Mouse (Mus musculus) layer of hippocampus, postnatal 10 days (tissue): Measurements from ENCODE around the gene Itprip. TPM values are rescaled to one million over a fixed set of nuclear protein-coding genes. Genes with fewer than 3 reads are reported as not detected.
A peak's percentile ranks its signal among the peaks of the same experiment; 100 is the strongest.

Source experiments
- DNase-seq, 2 experiments: peaks; one replicate each; pipeline ENCODE4 v3.0.0; 2021; ENCODE audit warnings: low spot score in 2 of 2
- total RNA-seq, 2 experiments: library from RNA; stranded (reverse); gene quantifications; 2 replicates each; pipeline ENCODE4 v1.2.3; 2021

Itprip gene
- total RNA-seq, 2 experiments from 2014 or later: 2.5 to 2.6 TPM

DNA sequence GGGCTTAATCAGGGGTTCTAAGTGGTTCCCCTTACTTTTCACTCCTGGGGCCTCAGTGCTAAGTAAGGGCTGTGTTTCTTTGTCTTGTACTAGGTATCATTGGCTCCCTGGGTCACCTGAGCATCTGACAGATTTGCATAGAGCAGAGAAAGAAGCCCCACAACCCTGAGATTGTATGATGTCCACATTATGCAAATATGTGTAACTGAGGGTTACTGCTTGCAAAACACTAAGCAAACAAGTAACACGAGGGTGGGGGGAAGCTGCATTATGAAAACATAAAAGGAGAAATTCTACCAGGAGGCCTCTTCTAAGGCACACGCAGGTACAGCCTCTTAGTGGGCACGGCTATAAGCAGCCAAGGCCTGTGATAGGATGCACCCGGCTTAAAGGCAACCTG, 3.8 kb downstream of the Itprip start:
- no peak for DNase-seq

DNA sequence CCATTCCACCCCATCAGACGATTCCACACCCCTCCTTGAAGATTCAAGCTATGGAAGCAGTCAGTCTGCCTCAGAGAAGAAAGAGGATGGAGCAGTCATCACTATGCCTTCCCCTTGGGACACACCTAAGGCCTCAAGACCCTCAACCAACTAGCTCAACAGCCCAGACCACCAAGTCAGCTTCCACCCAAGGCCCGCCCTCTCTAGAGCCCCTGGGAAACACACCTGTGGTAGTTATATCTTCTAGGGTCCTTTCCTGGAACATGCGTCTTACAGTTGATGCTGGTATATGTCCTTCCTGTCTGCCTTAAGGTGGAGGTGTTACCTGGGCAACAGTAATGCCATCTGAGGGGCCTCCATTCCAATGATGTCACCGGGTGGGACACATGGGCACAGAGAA, 4.9 kb downstream of the Itprip start:
- no peak for DNase-seq

DNA sequence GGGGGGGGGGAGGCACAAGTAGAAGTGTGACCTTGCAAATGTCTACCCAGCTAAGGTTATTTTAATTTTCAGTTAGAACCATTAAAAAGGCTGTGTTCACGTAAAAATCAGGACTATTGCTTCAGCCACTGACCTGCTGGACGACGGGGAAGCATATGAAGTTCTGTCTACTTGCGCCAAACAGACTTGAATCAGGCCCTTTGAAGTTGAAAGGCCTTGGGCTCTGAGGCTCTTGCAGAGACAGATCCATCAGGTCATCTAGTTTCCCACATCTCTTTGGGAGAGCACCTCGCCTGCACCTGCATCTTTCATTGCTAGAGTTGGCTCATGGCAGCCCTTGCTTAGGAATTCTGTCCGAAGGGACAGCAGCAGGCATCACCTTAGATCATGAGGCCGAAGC, 5.8 kb downstream of the Itprip start:
- DNase-seq: no peak

DNA sequence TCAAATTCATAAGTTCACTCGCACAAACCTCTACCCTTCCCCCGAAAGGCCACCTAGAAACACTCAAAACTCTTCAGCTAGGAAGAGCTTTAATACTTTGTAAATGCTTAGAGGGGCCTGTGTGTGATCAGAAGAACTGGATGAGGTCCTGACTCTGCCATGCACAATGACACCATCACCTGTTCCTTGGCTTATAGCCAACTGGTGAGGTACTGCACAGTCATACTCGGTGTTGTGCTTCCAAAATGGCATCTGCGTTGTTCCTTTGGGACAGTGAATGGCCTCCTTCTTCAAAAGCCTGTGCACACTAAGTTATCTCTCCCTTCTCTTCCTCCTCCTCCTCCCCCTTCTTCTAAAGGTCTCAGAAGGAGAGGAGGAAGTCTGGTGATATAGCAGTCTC, 8.3 kb downstream of the Itprip start:
- DNase-seq: no peak

DNA sequence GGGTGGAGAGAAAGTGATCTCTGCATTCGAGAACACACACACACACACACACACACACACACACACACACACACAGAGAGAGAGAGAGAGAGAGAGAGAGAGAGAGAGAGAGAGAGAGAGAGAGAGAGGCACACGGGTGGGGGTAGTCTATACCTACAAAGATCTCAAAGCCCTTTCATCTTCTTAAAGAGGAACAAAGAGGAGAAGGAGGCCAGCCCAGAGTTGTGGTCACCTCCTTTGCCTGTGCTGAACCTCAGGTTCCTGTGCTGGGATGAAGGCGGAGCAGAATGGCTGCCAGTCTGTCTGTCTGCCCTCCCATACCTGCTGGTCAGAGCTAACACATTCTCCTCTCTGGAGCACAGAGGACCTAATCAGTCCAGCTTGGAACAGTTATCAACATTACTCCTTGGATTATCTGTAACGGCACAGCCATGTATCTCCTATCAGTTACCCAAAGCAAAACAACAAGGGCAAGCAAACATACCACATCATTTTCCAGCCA, 8.9 kb downstream of the Itprip start:
- no peak for DNase-seq

DNA sequence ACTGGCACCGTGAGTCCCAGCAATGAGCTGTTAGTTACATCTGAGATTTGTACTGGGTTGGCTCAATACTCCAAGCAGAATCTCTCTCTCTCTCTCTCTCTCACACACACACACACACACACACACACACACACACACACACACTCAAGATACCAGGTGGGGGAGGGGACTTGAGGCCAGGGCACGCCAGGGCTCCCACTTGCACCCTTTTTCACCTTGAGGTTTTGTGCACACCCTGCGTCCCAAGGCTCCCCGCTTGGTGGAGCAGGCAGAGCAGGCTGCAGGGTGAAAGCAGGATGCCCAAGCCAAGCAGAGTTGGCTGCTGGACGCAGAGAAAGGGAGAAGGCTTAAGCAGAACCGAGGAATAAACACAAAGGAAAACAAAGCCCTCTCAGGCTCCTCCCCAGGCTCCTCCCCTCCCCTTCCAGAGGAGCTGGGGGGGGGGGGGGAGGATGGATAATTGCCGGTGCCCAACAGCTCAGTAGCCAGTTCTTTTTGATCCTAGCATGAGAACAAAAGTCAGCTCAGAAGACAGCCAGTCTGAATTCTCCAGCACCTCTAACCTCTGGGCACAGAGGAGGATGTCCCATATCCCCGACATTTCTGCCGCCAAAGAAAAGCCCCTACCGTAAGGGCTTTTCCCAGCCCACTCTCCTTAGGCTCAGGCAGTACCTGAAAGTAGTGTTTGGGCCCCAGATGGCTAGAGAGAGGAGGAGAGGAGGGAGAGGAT, 9.5 kb downstream of the Itprip start:
- DNase-seq: no peak

DNA sequence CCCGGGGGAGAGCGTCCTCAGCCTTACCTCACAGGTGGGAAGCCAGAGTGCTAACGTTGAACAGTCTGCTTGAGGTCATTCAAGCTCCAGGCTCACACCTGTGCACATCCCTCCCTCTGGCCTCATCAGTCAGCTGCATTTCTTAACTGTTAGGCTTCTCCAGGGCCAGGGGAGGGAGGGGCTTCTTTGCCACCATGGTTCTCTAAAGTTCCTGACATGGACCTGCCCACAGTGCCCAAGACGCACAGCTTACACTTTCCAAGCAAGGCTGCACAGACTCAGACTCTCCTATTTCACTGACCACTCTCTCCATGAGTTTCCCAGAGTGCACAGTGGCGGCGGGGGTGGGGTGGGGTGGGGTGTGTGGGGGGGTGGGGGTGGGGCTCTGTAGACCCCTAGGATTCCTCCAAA, 10.1 kb downstream of the Itprip start:
- DNase-seq: no peak

DNA sequence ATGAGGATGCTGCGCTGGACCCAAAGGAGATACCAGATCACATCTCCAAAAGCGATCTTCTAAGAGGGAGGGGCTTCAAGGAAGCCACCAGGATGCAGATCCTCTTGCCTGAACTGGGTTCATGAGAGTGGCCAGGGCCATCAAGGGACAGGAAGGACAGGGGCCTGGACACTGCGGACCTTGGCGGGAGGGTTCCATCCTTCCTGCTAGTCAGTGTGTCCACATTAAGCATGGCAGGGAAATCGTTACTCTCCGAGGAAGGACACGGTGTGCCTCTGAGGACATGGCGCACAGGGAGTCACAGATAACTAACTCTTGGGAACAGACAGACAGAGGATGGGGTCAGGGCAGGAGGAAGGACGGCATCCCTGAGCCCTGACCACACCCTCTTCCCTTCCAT, 11.5 kb downstream of the Itprip start:
- no peak for DNase-seq

DNA sequence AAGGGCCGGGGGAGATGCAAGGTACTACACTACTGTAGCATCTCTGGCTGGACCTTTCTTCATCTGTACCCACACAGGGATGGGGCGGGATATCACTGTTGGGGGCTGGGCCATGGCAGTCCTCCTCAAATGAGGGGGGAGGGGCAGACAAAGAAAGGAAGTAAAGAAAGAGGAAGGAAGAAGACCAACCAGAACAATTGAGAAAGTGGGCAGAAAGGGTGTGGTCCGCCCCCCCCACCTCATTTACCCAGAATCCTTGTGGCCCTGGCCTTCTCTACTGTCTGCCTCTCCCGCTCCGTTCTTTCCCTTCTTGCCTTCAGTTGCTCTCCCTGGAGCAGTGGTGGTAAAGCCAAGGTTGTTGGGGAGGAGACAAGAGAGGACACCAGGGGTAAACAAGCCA, 13.5 kb downstream of the Itprip start:
- no peak for DNase-seq

DNA sequence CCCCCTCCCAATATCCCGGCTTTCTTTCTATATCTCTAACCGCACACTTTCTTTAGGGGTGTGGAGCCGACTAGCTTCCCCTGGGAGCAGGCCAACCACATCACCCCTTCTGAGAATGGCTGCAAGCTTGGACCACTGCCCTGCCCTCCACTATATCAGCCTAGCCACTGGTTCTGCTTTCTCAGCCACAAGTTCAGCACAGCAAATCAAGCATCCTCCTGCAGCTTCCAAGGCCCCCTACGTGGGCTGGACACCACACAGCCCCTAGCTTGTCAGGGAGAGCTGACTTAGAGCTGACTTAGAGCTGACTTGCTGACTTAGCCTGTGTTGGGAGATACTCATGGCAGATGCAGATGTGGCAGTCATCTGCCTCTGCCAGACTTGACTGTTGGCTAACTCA, 14.0 kb downstream of the Itprip start:
- no peak for DNase-seq

DNA sequence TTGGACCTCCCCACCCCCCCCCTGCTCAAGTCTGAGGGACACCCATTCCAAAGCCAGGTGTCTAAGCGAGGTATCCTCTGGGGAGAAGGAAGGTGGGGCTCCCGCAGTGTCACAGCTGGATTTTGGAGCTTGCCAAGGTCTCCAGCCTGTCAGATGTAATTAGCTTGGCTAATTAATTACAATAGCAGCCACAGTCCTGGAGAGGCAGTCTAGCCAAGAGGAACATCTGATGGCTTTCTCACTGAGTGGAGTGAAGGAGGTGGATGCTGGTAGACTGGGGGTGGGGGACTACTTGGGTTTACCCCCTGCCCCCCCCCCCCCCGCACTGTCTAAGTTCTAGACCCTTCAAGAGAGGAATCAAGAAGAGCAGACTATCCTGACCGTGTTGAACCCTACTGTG, 15.4 kb downstream of the Itprip start:
- DNase-seq: no peak

DNA sequence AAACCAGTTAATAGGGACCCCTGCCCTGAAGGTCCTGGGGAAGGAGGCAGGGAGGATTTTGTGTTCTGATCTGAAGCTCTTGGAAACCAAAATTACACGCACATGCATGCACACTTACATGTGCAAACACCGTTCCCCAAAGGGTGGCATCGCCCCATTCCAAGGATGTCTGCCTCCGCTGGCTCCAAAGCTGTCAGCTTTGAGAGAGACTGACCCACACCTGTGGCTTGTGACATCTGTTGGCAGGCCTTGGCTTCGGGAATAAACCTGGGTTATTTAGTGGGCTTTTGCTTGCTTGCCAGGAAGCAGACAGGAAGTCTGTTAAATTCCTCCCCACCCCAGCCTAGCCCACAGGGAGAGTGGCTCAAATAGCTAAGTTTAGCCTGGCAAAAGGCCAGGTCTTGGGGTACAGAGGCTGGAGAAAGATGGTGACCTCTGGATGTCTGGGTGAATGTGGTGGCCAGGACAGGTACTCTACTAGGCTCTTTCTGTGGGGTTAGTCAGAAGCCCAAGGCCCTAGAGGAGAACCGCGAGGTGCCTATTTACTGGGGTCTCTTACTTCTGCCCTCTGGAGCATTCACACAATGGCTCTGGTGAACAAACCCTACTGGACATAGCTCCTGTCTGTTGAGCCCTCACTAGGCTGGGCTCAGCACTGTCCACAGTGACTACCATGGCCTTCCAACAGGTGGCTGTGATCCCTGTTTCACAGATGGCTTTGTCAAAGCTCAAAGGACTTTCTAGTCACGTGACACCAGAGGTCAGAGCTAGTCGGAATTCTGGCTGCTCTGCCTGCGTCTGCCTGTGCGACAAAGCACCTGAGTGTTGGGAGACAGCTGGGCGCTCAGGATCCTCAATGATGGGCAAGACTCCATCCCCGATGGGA, 16.5 kb downstream of the Itprip start:
- no peak for DNase-seq

DNA sequence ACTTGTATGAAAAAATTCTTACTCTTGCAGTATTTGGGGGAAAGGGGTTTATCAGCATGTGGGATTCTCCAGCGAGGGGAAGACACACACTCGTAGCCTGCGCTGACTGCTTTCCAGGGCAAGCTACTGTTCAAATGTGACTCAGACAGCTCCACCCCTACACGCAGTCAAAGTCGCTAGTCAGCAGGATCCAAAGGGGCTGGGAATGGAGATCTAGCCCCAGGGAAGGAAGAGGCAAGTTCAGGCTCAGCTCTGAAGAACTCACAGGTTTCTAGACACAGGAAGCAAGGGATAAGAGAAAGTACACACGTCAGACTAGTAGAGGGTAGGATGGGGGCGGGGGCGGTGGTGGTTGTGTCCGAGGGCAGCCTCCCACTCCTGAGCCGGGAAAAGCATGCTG, 18.5 kb downstream of the Itprip start:
- no peak for DNase-seq

DNA sequence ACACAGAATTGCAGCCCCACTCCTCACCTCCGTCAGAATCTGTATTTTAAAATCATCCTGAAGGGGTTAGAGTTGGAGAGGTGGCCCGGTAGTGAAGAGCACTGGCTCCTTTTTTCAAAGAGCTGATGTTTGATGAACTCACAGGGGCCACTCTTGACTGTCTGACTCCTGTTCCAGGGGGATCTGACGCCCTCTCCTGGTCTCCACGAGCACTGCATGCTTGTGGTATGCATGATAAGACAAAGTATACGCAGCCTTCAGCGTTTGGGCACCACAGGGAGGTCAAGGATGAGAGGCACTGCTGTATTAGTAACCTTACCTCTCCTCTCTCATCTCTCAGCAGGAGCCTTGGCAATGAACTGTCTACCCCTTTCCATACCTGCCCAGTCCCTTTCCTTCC, 19.1 kb downstream of the Itprip start:
- DNase-seq: no peak

DNA sequence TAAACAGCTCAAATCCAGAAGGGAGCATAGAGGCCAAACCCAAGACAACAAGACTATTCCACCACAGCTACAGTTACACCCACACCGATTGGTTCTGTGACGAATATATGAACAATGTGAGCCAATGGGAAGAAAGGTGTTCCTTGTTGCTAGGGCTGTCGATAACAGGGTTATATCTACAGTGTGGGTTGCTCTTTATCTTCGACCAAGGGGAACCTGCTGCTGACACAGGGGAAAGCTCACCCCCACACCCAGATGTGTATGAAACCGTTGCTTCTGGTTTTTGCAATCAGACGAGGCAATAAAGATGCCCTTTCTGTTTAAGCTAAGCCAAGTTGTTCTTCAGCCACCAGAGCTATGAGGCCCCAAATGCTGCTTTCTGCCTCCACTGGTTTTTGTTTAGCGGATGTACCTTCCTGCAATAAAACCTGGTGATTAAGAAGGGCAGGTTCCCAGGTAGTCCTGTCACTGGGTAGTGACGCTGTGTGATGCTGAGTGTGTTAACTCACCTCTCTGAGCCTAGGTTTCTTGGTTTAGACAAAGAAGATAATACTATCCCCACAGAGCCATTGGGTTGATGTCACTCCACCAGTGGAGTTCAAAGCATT, 20.5 kb downstream of the Itprip start:
- no peak for DNase-seq

DNA sequence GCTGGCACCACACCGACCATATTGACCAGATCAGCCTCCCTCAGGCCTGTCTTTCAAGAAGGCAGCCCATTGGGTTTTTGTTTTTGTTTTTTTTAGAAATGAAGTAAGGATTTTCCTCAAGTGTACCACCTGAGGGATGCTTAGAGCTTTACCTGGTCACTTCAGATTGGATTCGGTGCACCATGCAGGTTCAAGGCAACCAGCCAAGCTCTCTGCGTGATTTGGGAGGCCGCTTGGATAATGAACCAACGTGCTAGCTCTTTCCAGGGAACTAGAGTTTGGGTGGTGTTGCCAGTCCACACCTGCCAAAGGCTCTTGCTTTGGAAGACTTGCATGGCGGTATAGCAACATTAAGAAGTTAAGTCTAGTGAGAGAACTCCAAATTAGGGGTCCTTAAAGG, 26.0 kb downstream of the Itprip start:
- no peak for DNase-seq

DNA sequence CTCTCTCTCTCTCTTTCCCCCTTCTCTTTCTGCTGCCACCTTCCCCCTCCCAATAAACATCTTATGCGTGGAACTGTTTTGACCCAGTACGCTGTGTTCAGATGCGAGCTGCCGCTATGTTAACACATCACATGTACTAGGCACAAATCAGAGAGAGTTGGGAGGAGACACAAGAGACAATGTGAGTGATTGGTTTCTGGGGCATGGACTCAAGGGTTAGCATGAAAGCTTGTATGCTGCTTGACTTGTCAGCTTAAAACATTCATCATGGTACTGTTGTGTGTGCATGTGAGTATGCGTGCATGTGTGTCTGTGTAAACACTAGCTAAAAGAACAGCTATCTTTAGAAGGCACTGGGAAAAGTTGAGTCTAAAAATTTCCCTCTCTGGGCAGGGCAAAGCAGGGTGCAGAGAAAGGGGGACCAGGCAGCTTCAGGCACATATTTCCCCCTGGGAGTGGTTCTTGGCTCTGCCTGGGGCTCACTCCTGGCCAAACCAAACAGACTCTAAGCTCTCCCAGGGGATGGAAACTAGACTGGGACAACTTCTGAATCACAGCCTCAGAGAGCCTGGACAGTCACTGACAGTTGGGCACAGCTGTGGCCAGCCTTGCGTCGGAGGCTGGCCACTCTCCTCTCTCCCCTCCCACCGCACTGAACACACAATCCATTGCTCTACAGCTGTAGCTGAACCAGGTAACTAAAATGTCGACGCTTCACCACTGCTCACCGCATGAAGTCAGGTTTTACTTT, 27.4 kb downstream of the Itprip start:
- DNase-seq: no peak

DNA sequence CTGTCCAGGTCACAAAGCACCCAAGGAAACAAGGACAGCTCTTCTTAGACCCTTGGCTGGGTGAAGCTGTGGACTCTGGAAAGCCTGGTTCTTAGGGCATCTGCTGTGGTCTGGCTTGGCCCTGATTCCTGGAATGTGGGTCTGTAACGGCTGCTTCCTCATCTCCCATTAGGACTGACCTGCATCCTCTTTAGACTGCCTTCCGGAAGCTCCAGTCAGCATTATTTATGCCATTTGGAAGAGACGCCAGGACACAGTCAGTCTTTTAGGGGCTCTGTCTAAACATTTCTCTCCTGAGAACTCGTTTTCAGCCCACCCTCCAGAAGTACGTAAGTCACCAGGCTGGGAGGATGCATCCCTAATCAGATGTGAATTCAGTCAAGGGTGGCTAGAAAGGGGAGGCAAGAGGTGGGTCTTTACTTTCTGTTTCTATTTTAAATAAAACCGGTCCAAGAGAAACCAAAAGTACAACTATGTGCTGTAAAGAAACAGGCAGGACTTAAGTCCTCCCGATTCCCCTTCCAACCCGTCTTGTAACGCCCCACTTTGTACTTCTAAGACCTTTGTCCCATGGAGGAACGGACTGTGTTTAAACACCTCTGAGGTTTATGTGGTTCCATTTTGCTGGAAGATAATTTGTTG, 28.5 kb downstream of the Itprip start:
- no peak for DNase-seq

DNA sequence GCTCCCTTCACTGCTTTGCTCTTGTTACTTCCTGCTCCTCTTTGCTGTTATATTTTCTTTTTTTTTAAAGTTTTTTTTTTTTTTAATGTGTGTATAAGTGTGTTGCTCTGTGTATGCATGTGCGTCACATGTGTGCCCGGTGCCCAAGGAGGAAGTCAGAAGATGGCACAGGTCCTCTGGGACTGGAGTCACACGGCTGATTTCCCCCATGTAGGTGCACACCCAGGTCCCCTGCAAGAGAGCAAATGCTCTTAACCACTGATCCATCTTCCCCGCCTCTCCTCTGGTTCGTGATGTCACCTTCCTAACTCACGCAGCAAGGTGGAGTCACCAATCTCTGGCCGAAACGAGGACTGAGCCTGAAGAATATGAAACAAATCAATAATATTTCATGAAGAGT, 31.1 kb downstream of the Itprip start:
- DNase-seq: no peak

DNA sequence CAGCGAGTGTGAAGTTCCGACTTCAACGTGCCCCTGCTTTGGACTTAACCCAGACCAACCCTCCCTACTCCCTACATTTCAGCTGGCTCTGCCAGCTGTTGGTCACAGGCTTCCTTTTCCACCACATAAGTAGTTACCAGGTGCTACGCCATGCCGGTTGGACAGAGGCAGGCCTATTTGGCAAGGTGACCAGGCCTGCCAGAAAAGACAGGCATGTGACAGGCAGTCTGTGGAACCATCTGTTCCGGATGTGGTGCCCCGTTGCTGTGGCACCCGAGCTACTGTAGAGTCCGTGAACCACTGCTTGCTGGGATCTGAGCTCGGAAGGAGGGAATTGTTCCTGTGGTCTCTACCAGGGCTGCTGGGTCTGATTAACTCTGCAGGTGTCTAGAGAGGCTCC, 31.7 kb downstream of the Itprip start:
- DNase-seq: peak; percentile 53 to 54

DNA sequence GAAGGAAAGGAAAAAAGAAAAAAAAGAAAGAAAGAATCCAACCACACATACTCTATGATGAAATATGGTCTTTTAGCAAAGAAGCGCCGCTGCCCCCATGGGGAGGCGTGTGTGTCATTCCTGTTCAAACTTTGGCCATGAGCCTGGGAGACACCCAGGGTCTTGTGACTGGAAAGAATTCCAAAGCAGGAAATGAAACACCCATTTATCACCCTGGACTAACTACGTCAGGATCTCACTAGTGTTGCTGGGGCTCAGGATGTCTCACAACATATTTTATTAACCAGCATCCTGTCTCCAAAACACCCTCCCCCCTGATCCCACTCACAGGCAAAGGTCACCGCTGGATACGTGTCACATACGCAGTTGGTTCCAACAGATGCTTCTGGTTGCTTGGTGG, 32.5 kb downstream of the Itprip start:
- DNase-seq: no peak
